Mouse (Mus musculus) limb, embryonic 13.5 days (tissue): Measurements from ENCODE around the gene Fap. TPM values are rescaled to one million over a fixed set of nuclear protein-coding genes. Genes with fewer than 3 reads are reported as not detected.

Experiments used
- ATAC-seq: fragments of 200-750 bp; cut with Nextera tagmentation; 2 replicates; pipeline ENCODE4 v1.8.0; 2017; ENCODE audit warnings: low read depth, moderate number of reproducible peaks, moderate TSS enrichment; ENCODE audit not compliant: low FRiP score
- H3K27ac ChIP-seq: fragments of 300-500 bp; sonication (generic); 2 replicates; pipeline ENCODE4 v1.5.1; 2015; ENCODE audit warnings: inconsistent platforms, mild to moderate bottlenecking, moderate library complexity
- H3K27me3 ChIP-seq: fragments of 300-500 bp; sonication (generic); 2 replicates; pipeline ENCODE4 v1.6.1; 2015; ENCODE audit warnings: mild to moderate bottlenecking, inconsistent platforms
- H3K36me3 ChIP-seq: fragments of 300-500 bp; sonication (generic); 2 replicates; pipeline ENCODE4 v1.6.1; 2015; ENCODE audit warnings: inconsistent platforms, mild to moderate bottlenecking, moderate library complexity
- H3K4me1 ChIP-seq: fragments of 300-500 bp; sonication (generic); 2 replicates; pipeline ENCODE4 v1.6.1; 2015; ENCODE audit warnings: inconsistent platforms
- H3K4me2 ChIP-seq: fragments of 300-500 bp; sonication (generic); replicated peaks from 2 replicates; pipeline ENCODE4 v1.6.1; 2015; ENCODE audit warnings: inconsistent platforms, mild to moderate bottlenecking, moderate library complexity
- H3K4me3 ChIP-seq: fragments of 300-500 bp; sonication (generic); 2 replicates; pipeline ENCODE4 v1.5.1; 2015; ENCODE audit warnings: moderate library complexity, mild to moderate bottlenecking, inconsistent platforms
- H3K9ac ChIP-seq: fragments of 300-500 bp; sonication (generic); 2 replicates; pipeline ENCODE4 v1.6.1; 2015; ENCODE audit warnings: mild to moderate bottlenecking, inconsistent platforms
- H3K9me3 ChIP-seq: fragments of 300-500 bp; sonication (generic); 2 replicates; pipeline ENCODE4 v1.6.1; 2016; ENCODE audit warnings: inconsistent platforms
- WGBS: fragments of 180-500 bp; shearing (Covaris S2); methylation state at CpG from one replicate; pipeline ENCODE4 v1.1.7; 2015; 5-methylcytosine and 5-hydroxymethylcytosine counted together
- polyA plus RNA-seq: library from polyadenylated mRNA; unstranded; fragments of >200 nt; fragmentation: Nextera tagmentation; extraction: Ambion mirVana; gene quantifications from 2 replicates; pipeline ENCODE4 v1.2.1, GENCODE M21; 2015

Gene Fap
- polyA plus RNA-seq, 1 experiment from 2014 or later = 11.5 TPM

DNA sequence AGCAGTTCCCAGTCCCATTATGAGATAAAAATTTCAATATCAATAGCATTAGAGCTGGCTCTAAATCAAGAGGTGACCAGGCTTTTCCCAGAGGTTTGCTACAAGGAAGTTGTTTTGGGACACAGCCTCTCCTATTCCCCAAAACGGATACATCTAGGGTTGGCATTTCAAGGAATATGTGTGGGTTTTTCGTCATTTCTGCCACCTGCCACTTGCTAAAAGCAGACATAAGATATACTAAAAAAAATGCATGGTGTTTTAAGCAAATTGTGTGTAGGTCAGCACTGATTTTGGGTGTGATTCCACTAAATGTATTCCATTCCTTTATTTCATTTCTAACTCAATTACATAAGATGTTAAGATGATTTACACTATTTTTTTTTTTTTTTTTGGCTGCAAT is 56.1 kb downstream of the Fap start:
- no peak overlapping the region for H3K4me2 ChIP-seq
- H3K4me1 ChIP-seq = no peaks in the 10 kb centered on the region
- no peak overlapping the region for H3K4me3 ChIP-seq
- no peak overlapping the region for H3K27ac ChIP-seq
- H3K36me3 ChIP-seq = no peaks in the 10 kb centered on the region
- ATAC-seq = no peak
- H3K9ac ChIP-seq = no peak overlapping the region
- no peaks in the 10 kb centered on the region for H3K9me3 ChIP-seq
- no peaks in the 10 kb centered on the region for H3K27me3 ChIP-seq
- WGBS = 70% methylated on average over 2 of the region's 2 CpGs

DNA sequence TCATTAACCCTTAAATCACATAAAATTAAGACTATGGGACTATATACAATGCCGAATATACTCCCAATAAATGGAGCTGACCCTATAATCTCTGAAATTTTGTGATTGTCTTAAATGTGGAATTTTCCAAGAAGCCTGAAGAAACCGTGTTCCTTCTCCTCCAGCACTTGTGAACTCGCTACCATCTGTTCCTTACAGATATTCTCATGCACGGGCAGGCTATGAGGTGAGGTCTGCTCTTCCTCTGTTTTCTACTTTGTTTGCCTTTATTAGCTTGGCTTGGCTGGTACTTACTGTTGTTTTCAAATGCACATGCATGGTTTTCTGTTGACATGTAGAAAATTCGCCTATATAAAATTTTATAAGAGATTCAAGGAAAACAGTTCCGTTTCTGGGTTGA is 59.4 kb downstream of the Fap start:
- Histone ChIP-seq H3K36me3 (no peaks in the 10 kb centered on the region), H3K9ac (no peak overlapping the region), H3K27ac (no peak overlapping the region), H3K4me2 (no peak overlapping the region), H3K4me1 (no peaks in the 10 kb centered on the region), H3K4me3 (no peak overlapping the region), H3K9me3 (no peaks in the 10 kb centered on the region), H3K27me3 (no peaks in the 10 kb centered on the region)
- ATAC-seq = no peak
- 77% methylated on average over 6 of the region's 6 CpGs for WGBS

DNA sequence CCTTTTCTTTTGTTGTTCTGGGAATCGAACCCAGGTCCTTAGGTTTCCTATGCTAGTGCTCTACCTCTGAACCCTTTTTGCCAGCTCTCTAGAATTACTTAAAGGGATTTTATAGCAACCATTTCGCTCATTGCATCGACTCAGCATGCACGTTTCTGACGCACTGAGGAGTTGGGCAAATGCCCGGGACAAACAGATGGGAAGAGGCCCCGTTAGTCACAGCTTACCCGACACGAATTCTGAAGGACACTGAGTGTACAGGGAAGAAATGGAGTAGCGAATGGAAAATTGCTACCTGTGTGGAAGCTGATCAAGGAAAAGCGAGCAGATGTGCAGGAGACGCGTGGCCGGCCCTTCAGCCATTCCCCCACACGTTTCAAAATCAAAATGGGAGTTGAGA is 60.4 kb downstream of the Fap start:
- no peaks in the 10 kb centered on the region for H3K4me1 ChIP-seq
- 86% methylated on average over 15 of the region's 15 CpGs for WGBS
- no peak overlapping the region for H3K4me2 ChIP-seq
- no peaks in the 10 kb centered on the region for H3K9me3 ChIP-seq
- H3K27me3 ChIP-seq = no peaks in the 10 kb centered on the region
- H3K9ac ChIP-seq = no peak overlapping the region
- no peak overlapping the region for H3K27ac ChIP-seq
- no peak for ATAC-seq
- no peaks in the 10 kb centered on the region for H3K36me3 ChIP-seq
- H3K4me3 ChIP-seq = no peak overlapping the region

DNA sequence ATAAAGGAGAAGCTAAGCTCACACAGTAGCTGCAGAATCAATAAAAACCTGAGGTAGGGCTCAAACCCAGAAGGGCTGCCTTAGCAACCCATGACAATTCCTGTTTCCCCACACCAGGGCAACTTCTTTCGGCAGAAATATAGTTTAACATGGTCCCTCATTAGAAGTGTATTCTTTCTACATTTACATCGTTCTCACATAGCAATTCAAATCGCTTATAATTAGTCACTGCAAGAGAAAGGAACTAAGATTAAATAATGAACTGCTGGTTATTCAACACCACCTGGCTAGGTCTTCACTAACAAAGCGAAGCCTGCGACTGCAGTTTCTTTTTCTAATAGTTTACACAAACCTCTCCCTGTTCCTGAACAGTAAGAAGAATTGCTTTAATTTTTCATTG is 66.7 kb downstream of the Fap start:
- no peaks in the 10 kb centered on the region for H3K36me3 ChIP-seq
- WGBS = 80% methylated on average over 5 of the region's 5 CpGs
- no peak overlapping the region for H3K27ac ChIP-seq
- no peak overlapping the region for H3K4me3 ChIP-seq
- ATAC-seq = no peak
- H3K9me3 ChIP-seq = no peaks in the 10 kb centered on the region
- H3K27me3 ChIP-seq = no peaks in the 10 kb centered on the region
- no peak overlapping the region for H3K9ac ChIP-seq
- no peak overlapping the region for H3K4me2 ChIP-seq
- peaks cover 14% of the 10 kb centered on the region for H3K4me1 ChIP-seq

DNA sequence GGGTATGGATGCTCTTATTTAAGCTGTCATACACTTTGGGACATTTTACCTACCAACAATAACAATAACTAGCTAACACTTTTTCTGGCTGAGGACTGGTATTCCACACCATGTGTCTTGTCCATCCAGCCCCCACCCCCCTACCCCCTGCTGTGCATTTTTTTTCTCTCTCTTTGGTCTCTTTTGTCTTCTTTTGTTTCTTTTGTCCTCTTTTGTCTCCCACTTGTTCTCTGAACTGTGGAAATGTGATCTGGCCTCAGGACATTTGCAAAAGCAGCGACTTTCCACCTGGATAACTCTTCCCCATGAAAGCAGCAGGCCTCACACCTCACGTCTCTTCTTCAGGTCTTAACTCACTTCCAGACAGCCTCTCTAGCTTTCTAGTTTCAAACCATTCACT is 67.4 kb downstream of the Fap start:
- H3K4me3 ChIP-seq = no peak overlapping the region
- H3K9ac ChIP-seq = no peak overlapping the region
- no peak for ATAC-seq
- H3K36me3 ChIP-seq = no peaks in the 10 kb centered on the region
- H3K27ac ChIP-seq = no peak overlapping the region
- H3K9me3 ChIP-seq = no peaks in the 10 kb centered on the region
- no peaks in the 10 kb centered on the region for H3K27me3 ChIP-seq
- WGBS = 54% methylated on average over 2 of the region's 2 CpGs
- H3K4me2 ChIP-seq = no peak overlapping the region
- peaks cover 14% of the 10 kb centered on the region for H3K4me1 ChIP-seq

DNA sequence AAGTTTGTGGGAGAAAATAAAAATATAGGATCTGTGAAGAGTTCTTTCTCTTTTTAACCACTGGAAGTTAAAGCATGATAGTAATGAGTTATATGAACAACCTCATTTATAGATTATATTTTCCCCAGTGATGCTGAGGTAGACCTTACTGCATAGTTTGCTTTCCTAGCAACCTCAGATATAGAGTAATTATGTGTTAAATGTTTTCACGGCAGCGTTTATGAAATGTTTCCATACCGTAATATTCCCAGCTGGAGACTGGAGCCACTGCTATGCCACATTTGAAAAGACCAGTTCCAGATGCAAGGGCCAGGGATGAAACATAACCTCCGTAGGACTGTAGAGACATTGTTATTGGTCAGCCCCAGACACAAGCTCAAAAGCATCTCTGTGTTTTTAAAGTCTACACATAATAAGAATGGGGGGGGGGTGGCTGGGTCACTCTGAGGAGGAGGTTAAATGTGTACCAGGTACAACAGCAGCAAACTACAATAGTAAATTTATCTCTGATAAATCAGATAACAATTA is 69.5 kb downstream of the Fap start:
- H3K36me3 ChIP-seq = no peaks in the 10 kb centered on the region
- peak; percentile 85 for ATAC-seq
- H3K4me2 ChIP-seq = no peak overlapping the region
- WGBS = 38% methylated on average over 4 of the region's 4 CpGs
- H3K4me1 ChIP-seq = peaks cover 21% of the 10 kb centered on the region
- H3K27ac ChIP-seq = no peak overlapping the region
- H3K4me3 ChIP-seq = no peak overlapping the region
- H3K27me3 ChIP-seq = 0 out of 2 replicates have a peak, but pooled peaks cover under 1% of the 10 kb centered on the region
- no peaks in the 10 kb centered on the region for H3K9me3 ChIP-seq
- H3K9ac ChIP-seq = no peak overlapping the region

DNA sequence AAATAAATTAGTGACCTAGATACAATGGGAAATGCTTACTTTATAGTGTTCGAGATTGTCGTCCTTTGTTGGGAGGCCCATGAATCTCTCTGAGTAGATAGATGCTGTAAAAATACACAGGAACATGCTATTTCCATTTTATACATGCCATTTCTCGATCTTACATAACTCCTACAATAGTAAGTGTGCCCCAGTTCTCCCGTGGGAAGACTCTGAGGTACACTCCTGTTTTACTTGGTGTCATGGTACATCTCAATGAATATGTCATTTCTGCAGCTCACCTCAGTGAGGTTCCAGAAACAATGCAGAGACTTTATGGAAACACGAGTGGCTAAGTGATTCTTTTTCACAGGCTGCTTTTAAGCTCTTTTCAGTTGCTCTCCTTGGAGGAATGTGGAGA is 70.5 kb downstream of the Fap start:
- no peak overlapping the region for H3K9ac ChIP-seq
- 0 out of 2 replicates have a peak, but pooled peaks cover 2% of the 10 kb centered on the region for H3K27me3 ChIP-seq
- H3K4me2 ChIP-seq = no peak overlapping the region
- no peak for ATAC-seq
- peaks cover 21% of the 10 kb centered on the region for H3K4me1 ChIP-seq
- no peaks in the 10 kb centered on the region for H3K9me3 ChIP-seq
- peak overlapping the region; percentile 44; the same call in 1 of the 2 replicates for H3K27ac ChIP-seq
- no peaks in the 10 kb centered on the region for H3K36me3 ChIP-seq
- H3K4me3 ChIP-seq = no peak overlapping the region
- 74% methylated on average over 5 of the region's 5 CpGs for WGBS

DNA sequence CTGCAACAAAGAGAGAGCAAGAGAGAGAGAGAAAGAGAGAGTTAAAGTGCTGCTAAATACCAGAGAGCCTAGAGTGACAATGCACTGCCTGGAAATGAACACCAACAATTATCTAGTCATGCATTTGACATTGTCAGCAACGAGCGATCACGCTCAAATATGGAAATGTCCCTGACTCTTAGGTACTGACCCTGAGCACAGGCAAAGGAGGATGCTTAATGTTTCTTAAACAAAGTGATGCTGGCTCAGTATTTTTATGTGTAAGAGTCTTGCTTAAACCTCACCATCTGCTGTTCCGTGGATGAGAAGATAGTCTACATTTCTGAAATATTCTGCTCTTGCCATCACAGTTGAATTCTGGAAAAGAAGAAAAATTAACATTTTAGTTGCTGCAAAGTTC is 71.4 kb downstream of the Fap start:
- 82% methylated on average over 4 of the region's 4 CpGs for WGBS
- Histone ChIP-seq H3K4me1 (peaks cover 21% of the 10 kb centered on the region), H3K9me3 (no peaks in the 10 kb centered on the region), H3K27me3 (0 out of 2 replicates have a peak, but pooled peaks cover 2% of the 10 kb centered on the region), H3K36me3 (no peaks in the 10 kb centered on the region), H3K4me3 (no peak overlapping the region), H3K4me2 (no peak overlapping the region), H3K9ac (no peak overlapping the region), H3K27ac (no peak overlapping the region)
- no peak for ATAC-seq

DNA sequence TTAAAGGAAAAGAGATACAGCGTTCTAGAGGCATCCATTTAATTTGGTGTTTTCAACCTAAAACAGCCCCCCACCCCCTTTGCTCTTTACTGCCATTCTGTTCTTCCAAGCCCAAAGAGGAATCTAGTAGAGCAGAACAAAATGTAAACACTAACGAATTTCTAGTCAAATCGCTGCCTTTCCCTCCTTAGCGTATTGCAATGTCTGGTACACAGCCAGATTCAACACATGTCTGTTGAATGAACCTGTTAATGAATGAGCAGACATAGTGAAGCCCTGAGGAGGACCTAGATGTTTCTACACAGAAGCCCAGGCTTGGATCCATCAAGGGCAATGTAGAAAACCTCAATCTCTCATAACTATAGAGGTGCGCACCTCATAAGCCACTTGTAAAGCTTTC is 75.1 kb downstream of the Fap start:
- Histone ChIP-seq H3K4me1 (peaks cover 12% of the 10 kb centered on the region), H3K4me2 (no peak overlapping the region), H3K36me3 (no peaks in the 10 kb centered on the region), H3K4me3 (no peak overlapping the region), H3K9me3 (no peaks in the 10 kb centered on the region), H3K27me3 (0 out of 2 replicates have a peak, but pooled peaks cover 2% of the 10 kb centered on the region), H3K9ac (no peak overlapping the region), H3K27ac (no peak overlapping the region)
- no peak for ATAC-seq
- WGBS = 90% methylated on average over 5 of the region's 5 CpGs

DNA sequence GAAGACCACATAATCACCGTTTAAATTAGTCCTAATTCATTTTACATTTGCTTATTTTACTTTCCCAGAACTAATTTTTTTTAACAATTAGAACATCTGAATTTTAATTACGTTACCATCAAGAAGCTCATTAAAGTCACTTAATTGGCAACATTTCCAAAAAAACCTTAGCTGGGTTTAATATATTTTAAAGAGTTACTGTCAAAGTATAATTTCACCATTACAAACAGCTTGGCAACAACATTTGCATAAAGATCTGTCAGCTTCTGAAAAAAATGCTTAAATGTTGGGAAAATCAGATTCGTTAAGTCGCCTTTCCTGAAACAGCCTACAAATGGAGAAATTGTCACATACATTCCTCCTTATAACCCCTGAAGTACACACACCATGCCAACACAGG is 75.8 kb downstream of the Fap start:
- 83% methylated on average over 4 of the region's 4 CpGs for WGBS

DNA sequence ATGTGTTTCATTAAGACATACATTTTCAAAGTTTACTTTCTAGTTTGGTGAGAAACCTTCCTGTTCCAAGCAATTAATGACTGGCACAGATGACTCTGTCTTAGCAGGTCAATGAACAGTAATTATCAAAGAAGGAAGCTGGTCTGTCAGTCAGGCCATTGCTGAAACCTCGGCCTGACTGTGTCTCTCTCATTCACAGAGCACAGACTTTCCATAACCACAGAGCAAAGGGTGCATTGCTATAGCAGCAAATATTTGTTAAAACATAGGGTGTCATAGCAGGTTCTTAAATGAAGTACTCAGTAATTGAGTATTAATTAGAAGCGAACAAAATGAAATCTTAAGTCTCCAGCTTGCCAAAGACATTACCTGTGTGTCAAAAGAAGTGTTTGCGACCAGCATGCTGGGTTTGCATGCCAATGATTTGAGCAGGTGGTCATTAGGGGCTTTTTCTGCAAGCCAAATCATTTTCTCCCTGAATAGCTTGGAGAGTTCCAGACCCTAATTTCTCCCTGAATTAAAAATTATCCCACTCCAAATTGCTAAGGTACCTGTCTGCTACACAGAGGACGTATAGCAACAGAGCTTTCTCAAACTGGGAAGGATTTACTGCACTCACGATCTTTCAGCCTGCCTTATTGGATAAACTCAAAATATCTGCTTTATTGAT is 76.4 kb downstream of the Fap start:
- peaks cover 6% of the 10 kb centered on the region; the same call in 1 of the 2 replicates for H3K4me1 ChIP-seq
- H3K9me3 ChIP-seq = no peaks in the 10 kb centered on the region
- WGBS = 54% methylated on average over 5 of the region's 5 CpGs
- H3K9ac ChIP-seq = no peak overlapping the region
- no peak overlapping the region for H3K27ac ChIP-seq
- H3K4me2 ChIP-seq = no peak overlapping the region
- no peak for ATAC-seq
- 0 out of 2 replicates have a peak, but pooled peaks cover 2% of the 10 kb centered on the region for H3K27me3 ChIP-seq
- no peaks in the 10 kb centered on the region for H3K36me3 ChIP-seq
- no peak overlapping the region for H3K4me3 ChIP-seq

More for the DNA sequence above, 75.8 kb downstream of the Fap start:
- Histone ChIP-seq H3K36me3 (no peaks in the 10 kb centered on the region), H3K4me2 (no peak overlapping the region), H3K27me3 (0 out of 2 replicates have a peak, but pooled peaks cover 2% of the 10 kb centered on the region), H3K4me1 (peaks cover 6% of the 10 kb centered on the region), H3K9ac (no peak overlapping the region), H3K9me3 (no peaks in the 10 kb centered on the region), H3K27ac (no peak overlapping the region), H3K4me3 (no peak overlapping the region)
- no peak for ATAC-seq

DNA sequence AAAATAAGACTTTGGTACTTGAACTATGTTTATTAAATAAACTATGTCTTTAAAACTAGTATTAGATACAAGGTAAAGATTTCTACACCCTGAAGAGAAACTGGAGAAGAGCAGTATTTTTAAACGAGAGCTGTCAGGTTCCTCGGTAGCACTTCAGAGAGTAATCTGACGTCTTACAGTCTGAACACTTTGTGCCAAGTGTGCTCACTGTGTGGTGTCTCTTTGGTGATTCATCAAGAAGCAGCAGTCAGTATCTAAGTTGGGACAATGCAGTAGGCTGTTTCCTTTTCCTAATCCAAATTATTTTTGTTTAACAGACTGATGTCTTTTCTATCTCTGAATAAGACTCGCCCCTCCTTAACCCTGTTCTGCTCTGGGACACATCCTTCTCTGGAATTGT is 78.5 kb downstream of the Fap start:
- H3K4me1 ChIP-seq = no peaks in the 10 kb centered on the region
- no peak overlapping the region for H3K9ac ChIP-seq
- 0 out of 2 replicates have a peak, but pooled peaks cover 2% of the 10 kb centered on the region for H3K27me3 ChIP-seq
- 79% methylated on average over 4 of the region's 4 CpGs for WGBS
- no peak overlapping the region for H3K27ac ChIP-seq
- H3K4me2 ChIP-seq = no peak overlapping the region
- no peak for ATAC-seq
- no peaks in the 10 kb centered on the region for H3K9me3 ChIP-seq
- no peak overlapping the region for H3K4me3 ChIP-seq
- no peaks in the 10 kb centered on the region for H3K36me3 ChIP-seq

DNA sequence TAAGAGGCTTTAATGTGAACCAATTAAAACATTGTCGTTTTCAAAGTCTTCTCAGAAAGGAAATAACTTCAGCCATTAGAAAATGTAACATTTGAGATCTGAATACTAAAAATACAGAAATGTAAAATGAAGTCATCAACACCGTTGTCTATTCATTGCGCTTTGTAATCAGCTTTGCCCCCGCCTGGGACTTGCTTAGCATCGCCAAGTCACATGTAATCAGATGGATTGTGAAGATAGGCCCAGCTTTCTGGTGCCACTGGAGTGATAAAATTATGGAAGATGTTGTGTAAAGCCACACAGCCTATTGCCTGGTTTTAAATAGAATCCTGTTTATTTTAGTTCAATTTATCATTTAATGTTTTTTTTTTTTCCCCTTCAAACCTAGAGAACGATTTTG is 84.0 kb downstream of the Fap start:
- Histone ChIP-seq H3K27me3 (no peaks in the 10 kb centered on the region), H3K27ac (no peak overlapping the region), H3K4me3 (no peak overlapping the region), H3K36me3 (no peaks in the 10 kb centered on the region), H3K4me2 (no peak overlapping the region), H3K4me1 (no peaks in the 10 kb centered on the region), H3K9me3 (no peaks in the 10 kb centered on the region), H3K9ac (no peak overlapping the region)
- WGBS = 85% methylated on average over 6 of the region's 6 CpGs
- no peak for ATAC-seq
